Mouse (Mus musculus) erythroid progenitor cell, adult 5-6 weeks (primary cell): ENCODE measurements at regions not wholly inside any gene's neighbourhood (a gene's known extent, or its start where the extent isn't known, plus 50 kb on each side); places are given as distances from the start of the nearest gene placed in this dataset.

Experiments used
- ATAC-seq: replicated peaks from 2 replicates; pipeline ENCODE4 v1.8.0; 2016; ENCODE audit warnings: moderate number of reproducible peaks, mild to moderate bottlenecking, moderate TSS enrichment, inconsistent platforms; ENCODE audit not compliant: poor library complexity, low FRiP score, severe bottlenecking

GRCm38 (mm10) chr13:107528724-107529456, 507.0 kb upstream of the Kif2a start:
- no peak for ATAC-seq

GRCm38 (mm10) chr13:107522942-107523341, 501.0 kb upstream of the Kif2a start:
- ATAC-seq: no peak

DNA sequence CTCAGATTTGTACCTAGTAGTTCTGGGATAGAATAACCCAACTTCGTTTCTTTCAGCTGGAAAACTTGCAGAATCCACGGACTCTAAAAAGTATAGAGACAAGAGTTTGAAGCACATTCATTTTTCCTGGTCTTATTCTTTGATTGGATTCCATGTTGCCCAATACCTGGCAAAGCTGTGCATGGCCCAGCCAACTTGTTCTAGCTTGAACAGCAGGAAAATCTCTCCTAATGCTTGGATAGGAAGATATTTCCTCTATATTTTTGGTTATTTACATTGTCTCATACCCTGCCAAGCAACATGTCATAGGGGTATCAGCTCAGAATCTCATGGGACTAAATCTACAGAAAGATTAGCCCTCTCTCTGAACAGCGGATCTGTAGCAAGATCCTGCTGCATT, 492.3 kb upstream of the Kif2a start:
- no peak for ATAC-seq

DNA sequence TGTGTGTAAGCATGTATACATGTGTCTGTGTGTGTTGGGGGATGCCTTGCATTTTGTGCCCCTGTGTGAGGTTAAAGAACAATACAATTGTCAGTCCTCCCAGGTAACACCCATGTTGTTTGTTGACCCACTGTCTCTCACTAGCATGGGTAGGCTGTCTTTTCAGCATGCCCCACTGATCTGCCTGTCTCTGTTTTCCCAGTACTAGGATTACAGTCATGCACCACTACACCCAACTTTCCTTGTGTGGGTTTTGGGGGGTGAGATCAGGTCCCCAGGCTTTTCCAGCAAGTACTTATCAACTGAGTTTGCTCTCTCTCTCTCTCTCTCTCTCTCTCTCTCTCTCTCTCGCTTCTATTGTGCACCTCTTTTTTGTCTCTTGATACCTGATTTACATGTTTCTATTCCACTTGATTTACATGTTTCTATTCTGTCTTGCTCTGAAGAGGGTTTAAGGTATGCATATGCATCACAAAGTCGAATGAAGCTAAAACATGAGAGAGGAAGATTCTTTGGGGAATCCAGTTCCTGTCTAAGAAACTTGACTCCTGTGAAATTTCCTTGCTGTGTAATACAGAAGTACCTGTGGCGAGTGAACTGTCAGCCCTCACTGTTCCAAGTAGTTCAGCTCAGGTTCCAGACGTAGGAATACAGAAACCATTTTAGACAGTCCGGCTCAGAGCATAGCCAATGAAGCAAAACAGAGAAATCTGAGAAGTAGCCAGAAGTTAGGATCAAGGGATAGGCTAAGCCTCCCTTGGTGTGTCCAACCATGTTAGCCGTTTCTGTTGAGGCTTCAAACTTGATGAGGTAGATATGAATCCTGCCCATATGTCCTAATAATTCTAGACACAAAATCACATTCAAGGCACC, 491.6 kb upstream of the Kif2a start:
- ATAC-seq: no peak

GRCm38 (mm10) chr13:107507336-107507735, 485.4 kb upstream of the Kif2a start:
- ATAC-seq: no peak

- no peak for ATAC-seq
Observed at GRCm38 (mm10) chr13:107506832-107507231, 484.9 kb upstream of the Kif2a start.

- ATAC-seq: no peak
Observed at GRCm38 (mm10) chr13:107505318-107505717, 483.4 kb upstream of the Kif2a start.

- no peak for ATAC-seq
Observed at GRCm38 (mm10) chr13:107502261-107502660, 480.3 kb upstream of the Kif2a start.

- ATAC-seq: no peak
Observed at GRCm38 (mm10) chr13:107500776-107501489, 479.0 kb upstream of the Kif2a start.

DNA sequence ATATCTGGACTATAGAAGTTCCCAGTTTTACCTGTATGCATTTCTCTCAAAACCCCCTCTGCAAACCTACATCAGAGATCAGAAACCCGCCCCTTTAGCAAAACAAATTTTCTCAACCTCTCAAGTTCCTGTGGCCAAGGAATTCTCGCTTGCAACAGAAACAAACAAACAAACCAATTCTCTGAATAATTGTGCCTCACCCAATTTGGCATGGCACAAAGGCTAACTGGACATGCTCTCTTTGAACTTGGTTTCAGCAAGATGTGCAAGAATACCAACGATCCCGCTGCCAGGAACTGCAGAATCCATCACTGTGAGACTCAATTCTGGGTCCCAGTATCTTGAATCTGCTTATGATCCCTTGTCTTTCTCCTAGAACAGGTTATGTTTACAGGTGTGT, 477.4 kb upstream of the Kif2a start:
- ATAC-seq: no peak

DNA sequence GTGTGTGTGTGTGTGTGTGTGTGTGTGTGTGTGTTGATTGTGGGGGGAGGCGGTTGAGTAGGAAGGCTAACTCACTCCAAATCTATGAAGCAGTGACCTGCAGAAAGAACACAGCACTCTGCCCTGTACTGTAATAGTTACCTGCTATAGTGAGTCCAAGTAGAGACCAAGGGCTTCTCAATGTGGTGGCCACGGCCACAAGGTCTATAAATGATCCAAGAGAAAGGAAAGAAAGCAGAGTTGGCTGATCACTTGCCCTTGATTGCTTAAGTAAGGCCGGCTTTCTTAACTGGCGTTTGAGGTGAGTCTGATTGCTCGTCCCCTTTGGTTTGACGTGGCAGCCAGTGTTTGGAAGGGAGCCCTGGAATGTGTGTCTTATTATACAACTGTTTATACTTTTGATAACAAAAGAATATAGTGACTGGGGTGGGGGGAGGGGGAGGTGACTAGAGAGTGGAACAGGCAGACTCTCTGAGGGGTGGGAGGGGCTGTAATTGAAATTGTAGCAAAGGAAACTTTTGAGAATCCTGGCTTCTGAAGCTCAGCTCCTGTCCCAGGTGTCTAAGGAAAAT, 473.3 kb upstream of the Kif2a start:
- ATAC-seq: no peak

DNA sequence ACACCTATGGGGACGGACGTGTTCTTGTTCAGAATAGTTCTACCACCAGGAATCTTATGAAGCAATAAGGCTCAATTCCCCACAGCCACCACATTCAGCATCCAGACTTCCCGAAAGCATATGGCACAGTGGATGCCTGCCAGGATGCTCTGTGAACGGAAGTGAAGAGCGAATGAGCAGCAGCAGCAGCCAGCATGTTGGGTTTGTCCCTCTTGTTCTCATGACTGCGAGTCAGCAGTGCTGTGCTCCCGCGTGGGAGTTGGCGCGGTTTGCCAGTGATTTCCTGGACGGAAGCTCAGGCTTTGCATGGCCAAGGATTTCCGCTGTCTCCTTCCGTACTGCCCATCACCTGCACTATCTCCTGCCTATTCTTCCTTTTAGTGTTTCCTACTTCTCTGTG, 471.8 kb upstream of the Kif2a start:
- ATAC-seq: no peak

- ATAC-seq: no peak
Observed at GRCm38 (mm10) chr13:107492448-107492847, 470.5 kb upstream of the Kif2a start.

- no peak for ATAC-seq
Observed at GRCm38 (mm10) chr13:107491423-107491822, 469.5 kb upstream of the Kif2a start.

GRCm38 (mm10) chr13:107485400-107486017, 463.6 kb upstream of the Kif2a start:
- ATAC-seq: no peak

DNA sequence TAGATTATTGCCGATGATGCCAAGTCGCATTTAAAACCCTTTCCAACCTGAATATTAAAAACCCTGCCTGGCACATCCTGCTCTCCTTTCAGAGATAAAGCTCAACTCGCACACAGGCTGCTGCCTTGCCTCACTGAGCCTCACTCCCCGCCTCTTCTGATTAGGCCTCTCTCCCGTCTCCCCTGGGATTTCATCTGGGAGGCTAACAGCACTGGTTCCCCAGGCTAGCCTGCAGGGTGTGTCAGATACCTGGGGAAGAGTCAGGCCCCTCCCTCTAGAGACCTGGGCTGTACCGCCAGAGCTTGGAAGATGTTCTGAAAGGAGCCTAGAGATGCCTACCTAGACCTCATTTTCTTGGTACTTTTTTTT, 462.7 kb upstream of the Kif2a start:
- no peak for ATAC-seq

DNA sequence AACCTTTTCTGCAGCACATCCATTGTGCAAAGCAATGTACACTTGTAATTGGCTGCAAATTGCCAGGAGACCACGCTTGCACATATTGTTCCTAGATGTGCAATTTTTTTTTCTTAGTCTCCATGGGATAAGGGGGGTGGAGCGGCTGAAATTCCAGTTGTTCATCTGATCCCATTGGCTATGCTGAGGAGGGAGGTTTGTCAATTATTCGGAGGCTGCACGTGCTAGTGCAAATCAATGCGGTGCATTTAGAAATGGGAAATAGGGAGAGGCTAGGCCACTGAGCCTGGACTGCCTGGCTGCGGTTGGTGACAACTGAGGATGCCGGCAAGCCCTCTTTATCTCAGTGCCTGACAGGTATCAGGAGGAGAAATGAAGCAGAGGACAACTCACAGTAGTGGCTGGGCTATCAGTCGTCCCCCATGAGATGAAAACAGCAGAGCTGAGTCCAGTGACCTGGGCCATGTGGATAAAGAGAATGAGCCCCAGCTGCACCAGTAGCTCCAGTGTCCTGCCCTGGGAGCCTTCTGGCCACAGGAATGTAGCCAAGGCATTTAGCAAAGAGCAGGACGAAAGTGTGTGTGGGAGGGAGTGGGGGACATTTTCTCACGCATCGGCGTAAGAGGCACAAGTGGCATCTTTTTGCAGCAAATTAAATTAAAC, 462.2 kb upstream of the Kif2a start:
- ATAC-seq: no peak

GRCm38 (mm10) chr13:107475166-107475565, 453.2 kb upstream of the Kif2a start:
- ATAC-seq: no peak

DNA sequence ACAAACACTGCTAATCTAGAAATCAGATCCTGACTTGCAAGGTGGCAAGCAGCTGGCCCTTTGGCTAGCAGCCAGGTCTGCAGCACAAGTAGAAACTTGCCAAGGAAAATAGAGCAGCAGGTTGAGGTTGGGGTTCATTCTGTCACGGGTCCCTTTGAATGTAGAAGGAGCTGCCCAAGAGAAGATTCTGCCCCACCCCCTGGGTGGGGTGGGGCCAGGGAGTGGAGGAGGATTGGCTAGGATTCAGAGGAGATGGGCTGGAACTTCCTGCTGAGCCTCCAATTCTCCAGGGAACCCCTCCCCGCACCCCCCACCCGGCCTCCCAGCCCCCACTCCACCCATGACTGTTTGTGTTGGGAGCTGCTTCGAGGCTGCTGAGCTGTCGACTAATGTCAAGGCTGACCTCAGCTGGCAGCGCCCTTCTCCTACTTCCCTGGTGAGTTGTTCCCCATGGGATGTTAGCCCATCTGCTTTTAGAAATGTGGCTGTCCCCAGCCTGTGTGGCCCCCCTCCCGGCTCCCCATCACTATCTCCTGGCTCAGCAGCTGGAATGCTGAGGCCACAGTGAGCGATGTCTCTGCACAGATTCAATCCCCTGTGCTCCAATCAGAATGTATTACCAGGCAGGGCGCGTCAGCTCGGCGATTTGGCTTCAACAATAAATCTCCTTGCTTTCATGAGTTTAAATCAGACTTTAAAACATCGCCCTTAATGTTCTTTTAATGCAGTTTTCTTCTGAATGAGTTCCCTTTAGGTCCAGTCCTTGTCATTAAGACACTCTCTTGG, 447.8 kb upstream of the Kif2a start:
- ATAC-seq: no peak
